Mouse (Mus musculus): ENCODE measurements around the gene Flrt3.

The Flrt3 gene

GRCm38 (mm10) chr2:140670963-140671702 lies at the start of gene Flrt3:
Flrt3 (minus strand) TSS chr2:140671469.
- DNase-seq (ENCODE audit: low spot score), result peak; percentile 97

- DNase-seq (ENCODE audit: low spot score), result no peak
These were observed 46.1 kb upstream of the Flrt3 start for GRCm38 (mm10) chr2:140717407-140717806.

- no peak for DNase-seq (ENCODE audit: low spot score)
These were observed 44.6 kb upstream of the Flrt3 start for GRCm38 (mm10) chr2:140715822-140716221.

GRCm38 (mm10) chr2:140707550-140707949 lies 36.3 kb upstream of the Flrt3 start:
- DNase-seq (ENCODE audit: low spot score), result no peak

- DNase-seq (ENCODE audit: low spot score), result peak; percentile 73
These were observed 34.0 kb upstream of the Flrt3 start for GRCm38 (mm10) chr2:140705278-140705677.

GRCm38 (mm10) chr2:140704146-140704545 lies 32.9 kb upstream of the Flrt3 start:
- DNase-seq (ENCODE audit: low spot score), result peak; percentile 75

GRCm38 (mm10) chr2:140703377-140703776 lies 32.1 kb upstream of the Flrt3 start:
- no peak for DNase-seq (ENCODE audit: low spot score)

- DNase-seq (ENCODE audit: low spot score), result peak; percentile 35
These were observed 27.3 kb upstream of the Flrt3 start for GRCm38 (mm10) chr2:140698585-140698984.

GRCm38 (mm10) chr2:140693845-140694244 lies 22.6 kb upstream of the Flrt3 start:
- no peak for DNase-seq (ENCODE audit: low spot score)

GRCm38 (mm10) chr2:140692461-140692860 lies 21.2 kb upstream of the Flrt3 start:
- DNase-seq (ENCODE audit: low spot score), result no peak

- no peak for DNase-seq (ENCODE audit: low spot score)
These were observed 20.1 kb upstream of the Flrt3 start for GRCm38 (mm10) chr2:140691403-140691802.

GRCm38 (mm10) chr2:140690906-140691305 lies 19.6 kb upstream of the Flrt3 start:
- DNase-seq (ENCODE audit: low spot score), result no peak

GRCm38 (mm10) chr2:140676728-140677127 lies 5.5 kb upstream of the Flrt3 start:
- no peak for DNase-seq (ENCODE audit: low spot score)

- no peak for DNase-seq (ENCODE audit: low spot score)
These were observed 2.2 kb upstream of the Flrt3 start for GRCm38 (mm10) chr2:140673466-140673865.

- DNase-seq (ENCODE audit: low spot score), result peak; percentile 77
These were observed 812 bp downstream of the Flrt3 start for GRCm38 (mm10) chr2:140670457-140670856.

- peak; percentile 50 for DNase-seq (ENCODE audit: low spot score)
These were observed 1.5 kb downstream of the Flrt3 start for GRCm38 (mm10) chr2:140669786-140670185.

- no peak for DNase-seq (ENCODE audit: low spot score)
These were observed 2.2 kb downstream of the Flrt3 start for GRCm38 (mm10) chr2:140669081-140669480.

- DNase-seq (ENCODE audit: low spot score), result peak; percentile 93
These were observed 3.0 kb downstream of the Flrt3 start for GRCm38 (mm10) chr2:140668311-140668710.

GRCm38 (mm10) chr2:140667261-140668047 lies 3.8 kb downstream of the Flrt3 start:
- DNase-seq (ENCODE audit: low spot score), result peak; percentile 51

- peak; percentile 60 for DNase-seq (ENCODE audit: low spot score)
These were observed 4.4 kb downstream of the Flrt3 start for GRCm38 (mm10) chr2:140666846-140667245.

- no peak for DNase-seq (ENCODE audit: low spot score)
These were observed 6.9 kb downstream of the Flrt3 start for GRCm38 (mm10) chr2:140664381-140664780.

- no peak for DNase-seq (ENCODE audit: low spot score)
These were observed 8.6 kb downstream of the Flrt3 start for GRCm38 (mm10) chr2:140662673-140663072.

GRCm38 (mm10) chr2:140653978-140654377 lies 17.3 kb downstream of the Flrt3 start:
- no peak for DNase-seq (ENCODE audit: low spot score)

Measured in embryo, embryonic 10.5 days (tissue).